In genomic region chr12:103355746-103356414, GRCm38 (mm10) we compare ENCODE assay signal across 11 mouse cellular contexts. TPM values are rescaled to one million over a fixed set of nuclear protein-coding genes. Genes with fewer than 3 reads are reported as not detected.
A peak's percentile ranks its signal among the peaks of the same experiment; 100 is the strongest.
DNase-seq lines count a peak whose midpoint lies in the region; ATAC-seq and TF ChIP-seq lines count a peak whose summit lies in the region.
"Had no signal": no experiment of that assay in that cellular context is flagged by ENCODE, and none has a peak within 500 bp of the region (broad histone marks: within the 10 kb centered on the region; RNA-seq: fewer than 3 reads in every experiment).

TSS of gene Asb2 (minus strand) at chr12:103356001.

- peak within 1 kb of the TSS; percentile 51; the same call in 1 of the 2 replicates for H3K27ac ChIP-seq in stomach, embryonic 15.5 days
- no peak within 1 kb of the TSS for H3K27ac ChIP-seq in hindbrain, embryonic 12.5 days

- no peak for TF ChIP-seq POLR2A in lung, adult 2 months (IDR thresholded peaks at IDR 0.05; ENCODE audit: borderline replicate concordance, extremely low read depth, low read depth, low read length)

- intact Hi-C loops in gastrocnemius, postnatal 36 days (cut with DNase I), result no loop called here
- intact Hi-C loops in heart, postnatal 25 days (cut with DNase I), result no loop called here

- no peak within 1 kb of the TSS for H3K4me3 ChIP-seq in lung, adult 2 months (replicated peaks; ENCODE audit: extremely low read depth, low read depth, low read length)
- H3K4me3 ChIP-seq in stomach, embryonic 15.5 days (replicated peaks), result peak within 1 kb of the TSS; percentile 10
- no peak within 1 kb of the TSS for H3K4me3 ChIP-seq in hindbrain, embryonic 12.5 days

- WGBS in lung, adult 2 months, result 30% methylated on average over 14 of the region's 14 CpGs
- 51% methylated on average over 14 of the region's 14 CpGs for WGBS in stomach, embryonic 15.5 days
- WGBS in hindbrain, embryonic 12.5 days, result 76% methylated on average over 14 of the region's 14 CpGs

- no peaks in the 10 kb centered on the region for H3K36me3 ChIP-seq in stomach, embryonic 15.5 days
- no peaks in the 10 kb centered on the region for H3K36me3 ChIP-seq in hindbrain, embryonic 12.5 days

- no peak within 1 kb of the TSS for H3K9ac ChIP-seq in stomach, embryonic 15.5 days
- H3K9ac ChIP-seq in hindbrain, embryonic 12.5 days, result no peak within 1 kb of the TSS

- H3K4me2 ChIP-seq in stomach, embryonic 15.5 days, result peak within 1 kb of the TSS; percentile 9; the same call in 1 of the 2 replicates
- no peak within 1 kb of the TSS for H3K4me2 ChIP-seq in hindbrain, embryonic 12.5 days (replicated peaks)

- no peak for TF ChIP-seq CTCF in lung, adult 2 months (IDR thresholded peaks at IDR 0.05; ENCODE audit: insufficient read depth, low read length)

- H3K27me3 ChIP-seq in stomach, embryonic 15.5 days (replicated peaks), result no peaks in the 10 kb centered on the region
- H3K27me3 ChIP-seq in hindbrain, embryonic 12.5 days, result no peaks in the 10 kb centered on the region

- peak; percentile 40; the same call in 1 of the 2 replicates for ATAC-seq in stomach, embryonic 15.5 days (ENCODE audit: insufficient read depth, low FRiP score, low read depth)
- ATAC-seq in hindbrain, embryonic 12.5 days (ENCODE audit: low FRiP score), result no peak

- no peaks in the 10 kb centered on the region for H3K9me3 ChIP-seq in stomach, embryonic 15.5 days
- H3K9me3 ChIP-seq in hindbrain, embryonic 12.5 days (replicated peaks), result no peaks in the 10 kb centered on the region

- DNase-seq in lung, adult 2 months, result no peak
- DNase-seq in lung, adult 18-20 months, result no peak
- peak in 1 of 2 experiments; percentile 38 for DNase-seq in gastrocnemius, postnatal 36 days
- no peak for DNase-seq in heart, postnatal 25 days (ENCODE audit: low spot score)
- no peak for DNase-seq in adrenal gland, postnatal 10 days
- no peak for DNase-seq in adrenal gland, adult (ENCODE audit: inconsistent age in 2 of 2, low spot score in 1 of 2)
- DNase-seq: cerebellum, adult 2 months; kidney, postnatal 14 days; right cerebral cortex, postnatal 4 days had no signal

- no peaks in the 10 kb centered on the region for H3K4me1 ChIP-seq in lung, adult 2 months (ENCODE audit: control insufficient read depth, insufficient read depth, low read length)
- no peaks in the 10 kb centered on the region for H3K4me1 ChIP-seq in stomach, embryonic 15.5 days
- peaks cover 12% of the 10 kb centered on the region; the same call in 1 of the 2 replicates for H3K4me1 ChIP-seq in hindbrain, embryonic 12.5 days

RNA-seq across cellular contexts. Expression of gene Asb2, which starts in this region (rescaled TPM):
- polyA plus RNA-seq in lung, adult 2 months (2012; rRNA removed), result 24.4 and 35.1 TPM in 2 replicates
- 100 to 1,000 TPM; 344 to 526 TPM for total RNA-seq in gastrocnemius, postnatal 36 days (2021)
- 100 to 1,000 TPM; 497 to 569 TPM for total RNA-seq in heart, postnatal 25 days (2021)
- 16.7 and 18.7 TPM in 2 replicates for polyA plus RNA-seq in stomach, embryonic 15.5 days (2015; fragmentation: Nextera tagmentation; extraction: Ambion mirVana)
- polyA plus RNA-seq in hindbrain, embryonic 12.5 days (2016; fragmentation: Nextera tagmentation; extraction: Ambion mirVana), result 0.71 and 2.0 TPM in 2 replicates
- total RNA-seq in adrenal gland, postnatal 10 days (2021), result 10 to 100 TPM in 1 of 2 experiments, 1 to 10 TPM in 1; 5.5 to 20.3 TPM

Comparison
In these comparisons a context has a peak if more than half of its experiments do, and no peak if none do; other contexts are left out.
1. RNA of gene Asb2 (total RNA-seq): 497 to 569 TPM in heart, postnatal 25 days and 344 to 526 TPM in gastrocnemius, postnatal 36 days; 5.5 to 20.3 TPM in adrenal gland, postnatal 10 days; every median in the first group is over 10 times any median in the second.